Mouse (Mus musculus) heart, adult 18-20 months (tissue): ENCODE results near the gene Tmem218. TPM values are rescaled to one million over a fixed set of nuclear protein-coding genes. Genes with fewer than 3 reads are reported as not detected.

Experiments used
- DNase-seq, 2 experiments: peaks; one replicate each; pipeline ENCODE4 v3.0.0; 2021 to 2022; ENCODE audit warnings: mixed read lengths in 1 of 2
- long read RNA-seq, 2 experiments: library from polyadenylated mRNA; stranded (forward); transcript quantifications; one replicate each; pipeline ENCODE4 v2.0.0; 2021
- total RNA-seq, 2 experiments: library from RNA; stranded (reverse); gene quantifications; 2 replicates each; pipeline ENCODE4 v1.2.3; 2021

Gene Tmem218
- 1 to 10 TPM; 7.6 to 8.3 TPM for total RNA-seq
- long read RNA-seq, experiment 1, transcript Tmem218-201 (4 exons, 2,619 nt): major isoform, 14 of 30 reads
- long read RNA-seq, experiment 1, partial matches to known transcripts: 13 of 30 reads
- long read RNA-seq, experiment 1, other reads (novel, unspliced or antisense): 3 of 30 reads
- long read RNA-seq, experiment 2, transcript Tmem218-201 (4 exons, 2,619 nt): major isoform, 11 of 18 reads
- long read RNA-seq, experiment 2, partial matches to known transcripts: 6 of 18 reads
- long read RNA-seq, experiment 2, other reads (novel, unspliced or antisense): 1 of 18 reads

DNA sequence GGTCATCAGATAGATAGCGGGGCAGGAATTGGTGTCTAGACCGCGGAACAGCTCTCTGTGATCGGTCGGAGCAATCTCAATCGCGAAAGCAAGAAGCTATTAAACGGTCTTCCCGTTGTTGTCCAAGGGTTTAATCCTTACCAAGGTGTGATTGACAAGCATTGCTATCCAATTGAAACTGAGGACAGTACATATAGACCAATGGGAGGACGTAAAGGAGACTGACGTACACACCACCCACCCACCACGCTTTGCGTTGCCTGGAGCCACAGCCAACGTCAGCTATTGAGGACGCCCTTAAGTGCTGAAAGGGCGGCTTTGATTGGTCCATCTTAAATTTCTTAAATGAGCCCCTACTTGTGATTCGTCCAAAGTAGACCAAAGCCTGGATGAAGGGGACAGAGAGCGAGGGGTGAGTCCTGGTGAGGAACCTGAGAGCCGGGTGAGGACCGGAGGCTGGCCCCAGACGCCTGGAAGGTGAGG is at the start of gene Tmem218:
TSS of gene Tmem218 (plus strand) at position 295 of the 483 bp plus-strand sequence.
- peak; percentile 97 for DNase-seq

DNA sequence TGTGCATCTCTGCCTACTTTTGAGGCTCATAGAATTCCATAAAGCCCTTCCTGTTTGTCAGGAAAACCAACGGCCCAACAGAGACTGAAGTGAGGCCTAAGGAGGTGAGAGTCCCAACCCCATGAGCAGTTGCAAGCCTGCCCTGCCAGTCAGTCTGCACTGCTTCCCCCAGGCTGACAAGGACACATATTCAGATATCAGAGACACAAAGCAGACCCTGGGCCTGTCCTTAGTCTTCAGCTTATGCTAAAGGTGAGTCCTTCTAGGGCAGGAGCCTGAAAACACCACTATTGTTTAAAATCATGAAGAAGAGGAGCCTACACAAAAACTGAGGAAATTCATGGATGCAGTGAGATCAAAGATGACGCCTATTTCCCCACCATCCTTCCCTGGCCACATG is 47.3 kb upstream of the Tmem218 start:
- no peak for DNase-seq

- DNase-seq: no peak
Observed at GRCm38 (mm10) chr9:37166899-37167298, 41.1 kb upstream of the Tmem218 start.

DNA sequence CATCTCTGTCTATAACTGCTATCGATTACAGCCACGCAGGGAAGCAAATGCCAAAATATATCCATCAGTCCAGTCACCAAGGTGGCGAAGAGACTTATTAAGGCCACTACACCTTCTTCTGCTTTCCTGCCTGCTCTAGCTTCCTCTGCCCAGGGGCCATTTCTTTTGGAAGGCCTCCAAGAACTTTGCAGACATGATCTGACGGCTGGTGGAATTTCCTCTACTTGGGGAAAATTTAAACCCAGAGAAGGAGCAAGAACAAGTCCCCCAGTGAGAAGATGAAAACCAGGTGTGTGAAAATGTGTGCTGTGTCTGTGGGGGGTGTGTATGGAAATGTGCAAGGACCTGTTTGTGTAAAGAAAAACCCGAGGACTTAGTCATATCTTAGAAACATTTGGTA is 34.6 kb upstream of the Tmem218 start:
- DNase-seq: no peak

DNA sequence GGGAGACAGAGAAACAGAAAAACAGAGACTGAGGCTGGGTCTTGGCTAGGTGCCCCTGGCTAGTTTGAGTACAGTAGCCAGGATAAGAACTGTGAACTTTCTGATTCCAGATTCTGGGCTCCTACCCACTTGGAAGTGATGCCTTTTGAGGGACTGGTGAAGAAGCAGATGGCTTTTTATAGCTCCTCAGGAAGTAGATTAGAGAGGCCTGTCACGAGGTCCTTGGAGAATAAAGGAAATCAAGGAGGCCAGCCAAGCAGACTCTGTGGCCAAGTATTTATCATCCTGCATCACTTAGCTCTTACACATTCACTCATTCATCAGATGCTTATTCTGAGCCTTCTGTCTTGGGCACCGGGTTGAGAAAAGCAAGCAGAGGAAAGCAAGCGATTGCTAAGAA is 32.0 kb upstream of the Tmem218 start:
- DNase-seq: peak; percentile 8 to 12

- DNase-seq: peak; percentile 45 to 63
Observed at GRCm38 (mm10) chr9:37177107-37177506, 30.9 kb upstream of the Tmem218 start.

DNA sequence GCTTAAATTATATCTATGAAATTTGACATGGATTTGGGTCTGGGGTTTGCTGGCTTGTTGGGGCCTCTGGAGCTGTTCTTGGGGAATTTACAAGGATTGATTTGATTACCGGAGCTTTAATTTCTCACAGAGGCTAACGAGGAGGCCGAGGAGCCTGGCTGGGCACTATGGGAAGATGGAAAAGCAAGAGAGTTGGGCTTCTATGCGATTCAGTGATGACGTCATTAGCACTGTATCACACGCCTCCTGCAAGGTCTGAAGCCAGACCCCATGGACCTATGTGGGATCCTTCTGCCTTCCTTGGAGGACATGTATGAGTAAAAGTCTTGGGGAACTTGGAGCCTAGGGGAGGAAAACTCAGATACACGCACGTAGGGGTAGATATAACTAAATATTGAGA is 30.5 kb upstream of the Tmem218 start:
- DNase-seq: no peak

DNA sequence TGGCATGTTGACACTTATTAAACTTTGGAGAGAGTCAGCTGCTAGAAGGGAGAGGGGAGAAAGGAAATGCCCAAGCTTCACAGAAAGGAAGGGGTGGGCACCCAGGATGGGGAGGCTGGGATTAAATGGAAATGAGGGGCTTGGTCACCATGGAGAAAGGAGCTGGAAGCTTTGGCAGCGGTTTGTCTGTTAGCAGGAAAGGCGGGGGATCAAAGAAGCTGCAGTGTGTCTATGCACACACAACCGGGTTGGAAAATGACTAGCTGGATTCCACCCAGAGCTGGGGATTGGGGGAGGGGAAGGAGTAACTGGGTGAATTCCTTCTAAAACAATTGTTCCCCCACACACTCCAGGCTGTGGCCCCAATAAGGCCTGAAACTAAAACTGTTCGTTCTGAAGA is 29.1 kb upstream of the Tmem218 start:
- no peak for DNase-seq

DNA sequence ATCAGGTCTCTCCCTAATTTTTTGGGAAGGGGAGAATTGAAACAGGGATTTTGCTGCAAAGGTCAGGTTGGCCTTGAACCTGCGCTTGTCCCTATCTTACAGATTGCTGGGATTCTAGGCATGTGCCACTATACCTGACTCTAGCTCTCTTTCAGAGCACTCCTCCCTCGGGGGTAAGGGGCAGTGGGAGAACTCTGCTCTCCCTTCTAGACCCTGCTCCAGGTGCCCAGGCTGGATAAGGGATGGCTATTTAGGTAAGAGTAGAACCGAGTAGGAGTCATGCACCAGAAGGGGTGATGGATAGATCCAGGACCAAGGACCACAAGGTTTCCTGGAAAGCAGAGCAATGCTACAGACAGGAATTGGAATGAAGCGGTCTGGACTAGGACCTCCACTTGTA is 28.4 kb upstream of the Tmem218 start:
- DNase-seq: no peak

GRCm38 (mm10) chr9:37181596-37181995 is 26.4 kb upstream of the Tmem218 start:
- no peak for DNase-seq

DNA sequence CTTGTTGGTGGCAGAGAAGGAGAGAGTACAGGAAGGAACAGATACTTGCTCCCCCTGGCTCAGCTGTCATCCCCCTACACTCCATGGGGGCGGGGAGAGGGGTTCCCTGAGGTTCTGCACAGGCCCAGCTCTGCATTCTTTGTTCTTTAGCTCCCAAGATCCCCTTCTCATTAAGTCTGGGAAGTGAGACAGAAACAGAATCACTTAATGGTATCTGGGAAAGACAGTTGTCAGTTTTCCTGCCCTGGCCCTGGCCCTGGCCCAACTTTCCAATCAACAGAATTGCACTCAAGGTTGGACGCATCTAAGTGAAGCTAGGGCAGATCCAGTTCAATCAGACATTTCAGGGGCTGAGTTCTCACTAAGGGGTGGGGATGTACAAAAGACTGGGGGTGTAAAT is 24.8 kb upstream of the Tmem218 start:
- DNase-seq: peak in 1 of 2 experiments; percentile 14

DNA sequence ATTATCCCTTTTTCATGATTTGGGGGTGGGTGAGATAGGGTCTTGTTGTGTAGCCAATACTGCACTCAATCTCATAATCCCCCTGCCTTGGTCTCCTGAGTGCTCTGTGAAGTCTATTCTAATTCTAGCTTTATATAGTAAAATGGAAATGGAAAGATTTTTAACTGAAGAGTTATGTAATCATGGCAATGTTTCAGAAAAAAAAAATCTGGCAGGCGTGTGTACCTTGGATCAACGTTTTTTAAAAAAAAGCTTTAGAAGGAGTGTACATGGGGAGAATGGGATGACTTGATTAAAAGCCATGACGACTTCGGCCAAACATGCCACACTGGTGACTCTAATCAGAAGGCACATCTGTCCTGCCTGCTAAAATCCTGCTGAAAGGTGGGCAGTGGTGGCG is 20.6 kb upstream of the Tmem218 start:
- DNase-seq: no peak

DNA sequence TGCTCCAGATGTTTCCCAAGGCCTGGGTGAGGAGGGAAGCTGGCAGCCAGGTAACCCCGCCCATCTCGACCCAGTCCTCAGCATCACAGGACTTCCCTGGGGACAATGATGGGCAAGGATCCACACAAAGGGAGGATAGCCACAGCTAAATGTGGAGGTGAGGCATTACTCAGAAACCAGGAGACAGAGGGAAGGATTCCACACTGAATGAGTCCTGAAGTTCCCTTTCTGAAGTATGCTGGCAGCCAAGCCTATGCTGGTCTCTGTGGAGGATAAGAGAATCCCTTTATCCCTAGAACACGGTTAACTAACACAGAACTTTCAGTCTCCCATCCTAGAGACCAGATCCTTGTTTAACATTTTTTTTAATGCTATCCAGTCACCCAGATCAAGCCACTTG is 20.0 kb upstream of the Tmem218 start:
- DNase-seq: no peak

DNA sequence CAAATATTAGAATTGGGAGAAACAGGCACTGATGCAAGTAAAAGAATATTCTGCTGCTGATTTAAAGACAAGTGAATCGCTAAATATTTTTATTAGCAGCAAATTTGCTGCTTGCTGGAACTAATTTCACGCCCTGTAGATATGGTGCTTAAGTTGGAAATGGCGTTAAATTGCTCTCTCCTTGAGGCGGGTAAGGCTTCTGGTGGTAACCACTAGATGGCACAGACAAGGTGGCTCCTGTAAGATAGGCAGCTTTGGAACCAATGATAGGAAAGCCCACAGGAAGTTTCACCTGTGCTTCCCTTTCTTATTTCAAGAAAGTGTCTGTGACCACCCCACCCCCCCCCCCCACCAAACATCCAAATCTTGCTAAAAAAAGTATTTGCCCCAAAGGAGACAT is 11.0 kb upstream of the Tmem218 start:
- DNase-seq: no peak

DNA sequence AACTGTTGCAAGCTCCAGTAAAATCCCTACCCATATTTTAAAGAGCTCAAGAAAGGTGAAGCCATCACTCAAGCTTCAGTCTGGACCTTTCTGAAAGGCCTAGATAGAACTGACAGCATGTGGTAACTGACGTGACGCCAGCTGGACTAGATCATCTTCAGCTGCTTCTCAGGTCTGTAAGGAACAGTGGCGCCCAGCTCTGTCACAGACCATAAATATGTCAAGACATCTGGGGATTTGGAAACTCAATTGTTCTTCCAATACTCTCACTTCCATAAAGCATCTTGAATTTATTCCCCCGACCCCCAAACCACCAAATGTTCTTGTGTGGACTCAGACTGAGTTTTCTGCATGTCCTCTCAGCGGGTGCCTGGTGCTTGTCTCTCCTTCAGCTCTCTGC is 7.6 kb upstream of the Tmem218 start:
- no peak for DNase-seq

DNA sequence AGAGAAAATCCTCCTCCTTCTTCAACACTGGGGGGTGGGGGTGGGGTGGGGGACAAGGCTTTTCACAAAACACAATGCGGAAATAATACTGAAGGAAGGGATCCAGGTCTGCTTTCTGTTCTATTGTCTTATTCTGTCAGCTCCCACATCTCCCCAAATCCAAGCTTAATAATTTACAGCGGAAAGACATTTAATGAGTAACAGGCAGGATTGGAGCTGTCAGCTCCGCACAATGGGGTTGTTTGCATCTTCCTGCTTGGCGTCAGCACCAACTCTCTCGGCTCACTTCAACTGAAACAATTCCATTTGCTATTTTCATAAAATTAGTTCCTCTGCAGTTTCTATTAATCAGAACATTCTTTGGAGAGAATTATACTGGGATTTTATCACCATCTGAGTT is 4.1 kb upstream of the Tmem218 start:
- no peak for DNase-seq

- DNase-seq: no peak
Observed at GRCm38 (mm10) chr9:37213060-37213738, 5.2 kb downstream of the Tmem218 start.

DNA sequence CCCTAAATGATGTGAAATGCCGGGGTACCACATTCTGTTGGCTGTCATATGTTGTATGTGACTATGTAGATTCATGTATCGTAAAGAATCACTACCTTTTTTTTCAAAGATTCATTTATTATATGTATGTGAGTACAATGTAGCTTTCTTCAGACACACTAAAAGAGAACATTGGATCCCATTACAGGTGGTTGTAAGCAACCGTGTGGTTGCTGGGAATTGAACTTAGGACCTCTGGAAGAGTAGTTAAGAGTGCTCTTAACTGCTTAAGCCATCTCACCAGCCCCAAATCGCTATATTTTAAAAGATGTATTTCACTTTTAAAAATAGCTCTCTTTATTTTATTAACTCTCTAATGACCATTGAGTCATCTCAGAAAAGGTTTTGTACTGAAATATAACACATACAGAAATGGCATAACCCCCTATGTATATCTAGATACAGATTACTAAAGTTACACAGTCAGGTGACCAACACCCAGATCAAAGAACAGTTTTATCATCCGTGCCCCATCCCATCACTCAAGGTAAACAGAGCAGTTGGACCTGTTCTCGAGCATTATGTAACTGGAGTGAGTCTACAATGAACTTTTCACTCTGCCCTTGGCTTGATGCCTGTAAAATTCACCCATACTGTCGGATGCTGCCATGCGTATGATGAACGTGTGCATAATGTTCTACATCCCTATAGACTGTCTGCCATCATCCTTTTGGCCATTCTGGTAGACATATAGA is 6.5 kb downstream of the Tmem218 start:
- no peak for DNase-seq

- DNase-seq: no peak
Observed at GRCm38 (mm10) chr9:37220755-37221154, 12.7 kb downstream of the Tmem218 start.

DNA sequence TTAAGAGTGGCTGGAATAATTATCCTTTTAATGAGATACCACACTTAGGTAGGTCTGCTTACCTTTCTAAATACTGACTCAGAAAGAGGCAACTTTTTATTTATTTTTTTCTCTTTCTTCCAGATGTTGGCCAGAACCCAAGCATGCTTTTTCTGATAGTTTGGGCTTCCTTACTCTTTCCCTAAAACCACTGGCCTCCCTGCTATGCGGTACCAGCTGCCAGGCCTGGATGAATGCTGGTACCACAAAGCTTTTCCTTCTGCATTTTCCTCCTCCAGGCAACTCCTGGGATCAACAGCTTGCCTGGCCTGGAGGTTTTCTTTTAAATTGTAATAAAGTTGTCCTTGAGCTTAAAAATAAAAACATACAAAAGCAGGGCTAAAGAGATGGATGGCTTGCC is 17.6 kb downstream of the Tmem218 start:
- DNase-seq: no peak

- DNase-seq: peak; percentile 72 to 84
Observed at GRCm38 (mm10) chr9:37229880-37230325, 21.9 kb downstream of the Tmem218 start.

DNA sequence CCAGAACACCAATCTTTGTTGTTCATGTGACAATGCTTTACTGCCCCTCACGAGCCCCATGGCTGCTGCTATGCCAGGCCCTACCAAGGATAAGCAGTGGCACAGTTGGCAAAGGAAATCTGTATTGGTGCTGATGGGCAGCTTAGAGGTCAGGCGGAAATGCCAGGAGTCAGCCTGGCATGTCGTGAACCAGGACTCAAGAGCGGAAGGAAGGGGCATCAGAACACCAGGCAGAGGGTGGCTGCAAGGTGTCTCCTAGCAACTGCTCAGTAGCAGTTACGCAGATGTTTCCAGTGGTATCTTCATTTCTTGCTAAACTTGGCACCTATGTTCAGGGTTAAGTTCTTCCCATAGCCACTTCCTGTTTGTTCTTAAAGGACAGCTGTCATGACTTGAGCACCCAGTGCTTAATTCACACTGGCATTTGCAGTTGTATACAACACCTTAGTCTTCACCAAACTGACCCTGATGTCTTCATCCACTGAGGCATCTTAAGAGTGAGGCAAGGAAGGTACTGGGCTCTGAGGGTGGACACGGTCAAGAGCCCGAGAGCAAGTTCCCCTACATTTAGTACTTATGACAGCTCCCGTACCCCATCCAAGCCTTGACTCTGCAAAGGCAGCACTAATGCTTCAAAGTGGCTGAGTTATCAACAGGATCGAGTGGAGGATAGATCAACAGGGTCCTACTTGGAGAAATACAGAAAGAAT is 22.6 kb downstream of the Tmem218 start:
- DNase-seq: no peak
